Mouse (Mus musculus): ENCODE measurements at regions not wholly inside any gene's neighbourhood (a gene's known extent, or its start where the extent isn't known, plus 50 kb on each side); places are given as distances from the start of the nearest gene placed in this dataset.

- ATAC-seq = no peak
- DNase-seq (ENCODE audit: low spot score) = peak; percentile 4
- no peaks in the 10 kb centered on the region for H3K36me3 ChIP-seq (ENCODE audit: insufficient read depth, low read length)
- H3K27me3 ChIP-seq (ENCODE audit: insufficient read depth, low read length) = no peaks in the 10 kb centered on the region
- WGBS = 50% methylated on average over 5 of the region's 5 CpGs
- no peaks in the 10 kb centered on the region for H3K9me3 ChIP-seq (ENCODE audit: low read length)
- no peak overlapping the region for H3K4me3 ChIP-seq (ENCODE audit: low read length)
- TF ChIP-seq CTCF (IDR thresholded peaks at IDR 0.05; ENCODE audit: low read depth) = no peak
- H3K27ac ChIP-seq = no peak overlapping the region
- no peaks in the 10 kb centered on the region for H3K4me1 ChIP-seq (ENCODE audit: insufficient read depth, low read length)
- H3K9ac ChIP-seq (replicated peaks; ENCODE audit: low read length) = no peak overlapping the region
- H3K4me2 ChIP-seq (ENCODE audit: low read depth, low read length) = no peak overlapping the region
Observed at GRCm38 (mm10) chr6:107894296-107895090, 170.4 kb upstream of the Setmar start.

DNA sequence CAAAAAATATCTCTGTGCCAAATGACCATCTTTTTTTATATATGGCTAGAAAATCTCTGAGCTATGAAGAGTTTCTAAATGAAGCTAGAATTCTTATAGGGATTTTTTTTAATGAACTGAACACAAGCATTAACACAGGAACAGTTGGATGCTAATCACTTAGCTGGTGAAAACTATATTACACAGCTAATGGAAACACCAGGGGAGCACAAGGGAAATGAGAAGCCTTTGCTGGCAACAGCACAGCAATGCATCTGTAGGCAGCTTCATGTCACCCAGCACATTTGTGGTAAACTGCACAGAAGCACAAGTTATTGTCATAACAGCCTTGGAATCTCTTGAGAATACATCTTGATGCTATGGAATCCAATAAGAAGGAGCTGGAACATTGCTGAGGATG lies 154.3 kb upstream of the Setmar start:
- H3K4me3 ChIP-seq (ENCODE audit: low read length) = no peak overlapping the region
- H3K27me3 ChIP-seq (ENCODE audit: insufficient read depth, low read length) = no peaks in the 10 kb centered on the region
- H3K9me3 ChIP-seq (ENCODE audit: low read length) = no peaks in the 10 kb centered on the region
- no peak overlapping the region for H3K9ac ChIP-seq (replicated peaks; ENCODE audit: low read length)
- no peak overlapping the region for H3K27ac ChIP-seq
- no peaks in the 10 kb centered on the region for H3K36me3 ChIP-seq (ENCODE audit: insufficient read depth, low read length)
- DNase-seq (ENCODE audit: low spot score) = peak; percentile 18
- no peaks in the 10 kb centered on the region for H3K4me1 ChIP-seq (ENCODE audit: insufficient read depth, low read length)
- no peak for ATAC-seq
- no peak overlapping the region for H3K4me2 ChIP-seq (ENCODE audit: low read depth, low read length)
- no peak for TF ChIP-seq CTCF (IDR thresholded peaks at IDR 0.05; ENCODE audit: low read depth)

GRCm38 (mm10) chr6:107911387-107911786 lies 153.5 kb upstream of the Setmar start:
- H3K27me3 ChIP-seq (ENCODE audit: insufficient read depth, low read length) = no peaks in the 10 kb centered on the region
- no peaks in the 10 kb centered on the region for H3K9me3 ChIP-seq (ENCODE audit: low read length)
- H3K36me3 ChIP-seq (ENCODE audit: insufficient read depth, low read length) = no peaks in the 10 kb centered on the region
- H3K9ac ChIP-seq (replicated peaks; ENCODE audit: low read length) = no peak overlapping the region
- no peak overlapping the region for H3K4me2 ChIP-seq (ENCODE audit: low read depth, low read length)
- H3K4me3 ChIP-seq (ENCODE audit: low read length) = no peak overlapping the region
- ATAC-seq (no peak), DNase-seq (ENCODE audit: low spot score) (no peak)
- no peak for TF ChIP-seq CTCF (IDR thresholded peaks at IDR 0.05; ENCODE audit: low read depth)
- no peak overlapping the region for H3K27ac ChIP-seq
- WGBS = 61% methylated on average over 2 of the region's 2 CpGs
- no peaks in the 10 kb centered on the region for H3K4me1 ChIP-seq (ENCODE audit: insufficient read depth, low read length)

- Histone ChIP-seq H3K4me2 (ENCODE audit: low read depth, low read length) (peak overlapping the region; percentile 24), H3K27ac (peak overlapping the region; percentile 36; the same call in 1 of the 2 replicates), H3K4me3 (ENCODE audit: low read length) (no peak overlapping the region), H3K36me3 (ENCODE audit: insufficient read depth, low read length) (no peaks in the 10 kb centered on the region), H3K9me3 (ENCODE audit: low read length) (no peaks in the 10 kb centered on the region), H3K9ac (replicated peaks; ENCODE audit: low read length) (no peak overlapping the region), H3K27me3 (ENCODE audit: insufficient read depth, low read length) (no peaks in the 10 kb centered on the region), H3K4me1 (ENCODE audit: insufficient read depth, low read length) (no peaks in the 10 kb centered on the region)
- WGBS = 38% methylated on average over 12 of the region's 12 CpGs
- ATAC-seq (peak; percentile 93), DNase-seq (ENCODE audit: low spot score) (peak; percentile 55)
- peak; percentile 22 for TF ChIP-seq CTCF (IDR thresholded peaks at IDR 0.05; ENCODE audit: low read depth)
Observed at GRCm38 (mm10) chr6:107923528-107924199, 141.2 kb upstream of the Setmar start.

DNA sequence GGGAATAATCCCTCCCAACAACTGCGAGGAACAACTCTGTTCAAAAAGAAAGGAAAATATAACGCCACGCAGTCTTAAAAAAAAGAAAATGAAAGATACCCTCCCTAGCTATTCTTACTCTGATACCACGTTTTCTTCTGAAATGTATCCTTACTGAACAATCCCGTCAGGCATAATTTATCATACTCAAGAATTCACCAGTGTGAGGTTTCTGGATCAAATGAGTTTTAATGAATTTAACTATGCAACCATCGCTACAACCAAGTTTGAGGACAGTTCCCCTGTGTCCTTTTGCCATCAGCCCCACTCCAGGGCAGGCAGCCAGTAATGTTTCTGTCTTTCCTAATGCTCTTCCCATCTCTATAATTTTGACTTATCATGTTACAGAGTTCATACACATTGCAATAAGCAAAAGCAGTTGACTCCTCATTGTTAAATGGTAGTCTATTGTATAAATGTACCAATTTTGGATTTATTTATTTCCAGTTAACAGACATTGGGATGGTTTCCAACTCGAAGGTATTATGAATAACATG lies 140.6 kb upstream of the Setmar start:
- Histone ChIP-seq H3K36me3 (ENCODE audit: insufficient read depth, low read length) (no peaks in the 10 kb centered on the region), H3K4me2 (ENCODE audit: low read depth, low read length) (peak overlapping the region; percentile 24), H3K4me3 (ENCODE audit: low read length) (no peak overlapping the region), H3K27me3 (ENCODE audit: insufficient read depth, low read length) (no peaks in the 10 kb centered on the region), H3K4me1 (ENCODE audit: insufficient read depth, low read length) (no peaks in the 10 kb centered on the region), H3K9ac (replicated peaks; ENCODE audit: low read length) (no peak overlapping the region), H3K27ac (peak overlapping the region; percentile 36; the same call in 1 of the 2 replicates), H3K9me3 (ENCODE audit: low read length) (no peaks in the 10 kb centered on the region)
- DNase-seq (ENCODE audit: low spot score) = peak; percentile 23
- no peak for TF ChIP-seq CTCF (IDR thresholded peaks at IDR 0.05; ENCODE audit: low read depth)
- WGBS = 45% methylated on average over 7 of the region's 7 CpGs
- ATAC-seq = 0 out of 2 replicates have a peak, but pooled peaks have one; percentile 21

GRCm38 (mm10) chr6:107930439-107931173 lies 134.2 kb upstream of the Setmar start:
- WGBS = 28% methylated on average over 8 of the region's 8 CpGs
- no peak for TF ChIP-seq CTCF (IDR thresholded peaks at IDR 0.05; ENCODE audit: low read depth)
- DNase-seq (ENCODE audit: low spot score) (peak; percentile 41), ATAC-seq (peak; percentile 47)
- Histone ChIP-seq H3K36me3 (ENCODE audit: insufficient read depth, low read length) (no peaks in the 10 kb centered on the region), H3K27ac (no peak overlapping the region), H3K4me1 (ENCODE audit: insufficient read depth, low read length) (no peaks in the 10 kb centered on the region), H3K9ac (replicated peaks; ENCODE audit: low read length) (no peak overlapping the region), H3K9me3 (ENCODE audit: low read length) (no peaks in the 10 kb centered on the region), H3K4me3 (ENCODE audit: low read length) (no peak overlapping the region), H3K27me3 (ENCODE audit: insufficient read depth, low read length) (no peaks in the 10 kb centered on the region), H3K4me2 (ENCODE audit: low read depth, low read length) (no peak overlapping the region)

Measured in hindbrain, postnatal 0 days (tissue).